Mouse (Mus musculus): ENCODE results near the gene Klrk1. TPM values are rescaled to one million over a fixed set of nuclear protein-coding genes. Genes with fewer than 3 reads are reported as not detected.

Gene Klrk1
- polyA plus RNA-seq, 1 experiment from 2014 or later: 0.19 TPM

- Histone ChIP-seq H3K9me3 (ENCODE audit: control insufficient read depth, low read length) (no peaks in the 10 kb centered on the region), H3K36me3 (ENCODE audit: control insufficient read depth, insufficient read depth, low read length) (no peaks in the 10 kb centered on the region), H3K4me1 (ENCODE audit: control insufficient read depth, insufficient read depth, low read length) (no peaks in the 10 kb centered on the region), H3K9ac (replicated peaks; ENCODE audit: low read depth, low read length) (no peak overlapping the region), H3K27ac (ENCODE audit: low read depth, low read length) (no peak overlapping the region), H3K27me3 (ENCODE audit: control insufficient read depth, insufficient read depth, low read length) (no peaks in the 10 kb centered on the region), H3K4me3 (ENCODE audit: low read depth, low read length) (no peak overlapping the region), H3K4me2 (ENCODE audit: low read depth, low read length) (no peak overlapping the region)
- WGBS: 65% methylated on average over 4 of the region's 4 CpGs
- no peak for ATAC-seq (ENCODE audit: low read depth)
Measured at GRCm38 (mm10) chr6:129581274-129581673, 42.4 kb downstream of the Klrk1 start.

- no peaks in the 10 kb centered on the region for H3K27me3 ChIP-seq (ENCODE audit: control insufficient read depth, insufficient read depth, low read length)
- H3K36me3 ChIP-seq (ENCODE audit: control insufficient read depth, insufficient read depth, low read length): no peaks in the 10 kb centered on the region
- H3K4me1 ChIP-seq (ENCODE audit: control insufficient read depth, insufficient read depth, low read length): no peaks in the 10 kb centered on the region
- no peak within 1 kb of the TSS for H3K4me3 ChIP-seq (ENCODE audit: low read depth, low read length)
- no peak for ATAC-seq (ENCODE audit: low read depth)
- WGBS: 90% methylated on average over 8 of the region's 8 CpGs
- no peak within 1 kb of the TSS for H3K27ac ChIP-seq (ENCODE audit: low read depth, low read length)
- no peak within 1 kb of the TSS for H3K4me2 ChIP-seq (ENCODE audit: low read depth, low read length)
- no peak within 1 kb of the TSS for H3K9ac ChIP-seq (replicated peaks; ENCODE audit: low read depth, low read length)
- H3K9me3 ChIP-seq (ENCODE audit: control insufficient read depth, low read length): no peaks in the 10 kb centered on the region
Measured at GRCm38 (mm10) chr6:129577605-129578004, 46.1 kb downstream of the Klrk1 start, which contains the start of gene Klre1. Gene Klre1 (plus strand): TSS chr6:129577905.

GRCm38 (mm10) chr6:129575315-129575714 lies 48.3 kb downstream of the Klrk1 start:
- no peaks in the 10 kb centered on the region for H3K4me1 ChIP-seq (ENCODE audit: control insufficient read depth, insufficient read depth, low read length)
- H3K9me3 ChIP-seq (ENCODE audit: control insufficient read depth, low read length): no peaks in the 10 kb centered on the region
- no peaks in the 10 kb centered on the region for H3K36me3 ChIP-seq (ENCODE audit: control insufficient read depth, insufficient read depth, low read length)
- no peak overlapping the region for H3K27ac ChIP-seq (ENCODE audit: low read depth, low read length)
- no peak overlapping the region for H3K4me2 ChIP-seq (ENCODE audit: low read depth, low read length)
- no peak for ATAC-seq (ENCODE audit: low read depth)
- 35% methylated on average over 2 of the region's 2 CpGs for WGBS
- H3K27me3 ChIP-seq (ENCODE audit: control insufficient read depth, insufficient read depth, low read length): no peaks in the 10 kb centered on the region
- no peak overlapping the region for H3K4me3 ChIP-seq (ENCODE audit: low read depth, low read length)
- H3K9ac ChIP-seq (replicated peaks; ENCODE audit: low read depth, low read length): no peak overlapping the region

- H3K36me3 ChIP-seq (ENCODE audit: control insufficient read depth, insufficient read depth, low read length): no peaks in the 10 kb centered on the region
- no peaks in the 10 kb centered on the region for H3K4me1 ChIP-seq (ENCODE audit: control insufficient read depth, insufficient read depth, low read length)
- no peak overlapping the region for H3K9ac ChIP-seq (replicated peaks; ENCODE audit: low read depth, low read length)
- ATAC-seq (ENCODE audit: low read depth): no peak
- no peak overlapping the region for H3K27ac ChIP-seq (ENCODE audit: low read depth, low read length)
- H3K27me3 ChIP-seq (ENCODE audit: control insufficient read depth, insufficient read depth, low read length): no peaks in the 10 kb centered on the region
- H3K4me2 ChIP-seq (ENCODE audit: low read depth, low read length): no peak overlapping the region
- no peak overlapping the region for H3K4me3 ChIP-seq (ENCODE audit: low read depth, low read length)
- 76% methylated on average over 2 of the region's 2 CpGs for WGBS
- no peaks in the 10 kb centered on the region for H3K9me3 ChIP-seq (ENCODE audit: control insufficient read depth, low read length)
Measured at GRCm38 (mm10) chr6:129565257-129565656, 58.4 kb downstream of the Klrk1 start.

Other genes with a start within 250 kb of the Klrk1 start
- gene Clec12b, start 238.0 kb downstream of the Klrk1 start, polyA plus RNA-seq (2014; fragmentation: Nextera tagmentation; extraction: Ambion mirVana): 0.17 and 0.27 TPM in 2 replicates
- gene Clec1b, start 226.6 kb downstream of the Klrk1 start, polyA plus RNA-seq (2014; fragmentation: Nextera tagmentation; extraction: Ambion mirVana): 0.54 and 0.88 TPM in 2 replicates
- 0.10 and 0.17 TPM in 2 replicates for gene Clec9a, start 215.0 kb downstream of the Klrk1 start, polyA plus RNA-seq (2014; fragmentation: Nextera tagmentation; extraction: Ambion mirVana)
- 0.87 and 1.6 TPM in 2 replicates for gene Clec1a, start 171.9 kb downstream of the Klrk1 start, polyA plus RNA-seq (2014; fragmentation: Nextera tagmentation; extraction: Ambion mirVana)
- gene Olr1, start 116.7 kb downstream of the Klrk1 start, polyA plus RNA-seq (2014; fragmentation: Nextera tagmentation; extraction: Ambion mirVana): not detected in 2 replicates
- gene Tmem52b, start 111.3 kb downstream of the Klrk1 start, polyA plus RNA-seq (2014; fragmentation: Nextera tagmentation; extraction: Ambion mirVana): 0.33 TPM in 1 of 2 replicates, not detected in the other
- gene Gabarapl1, start 90.7 kb downstream of the Klrk1 start, polyA plus RNA-seq (2014; fragmentation: Nextera tagmentation; extraction: Ambion mirVana): 60.2 and 60.6 TPM in 2 replicates
- gene Klre1, start 46.0 kb downstream of the Klrk1 start, polyA plus RNA-seq (2014; fragmentation: Nextera tagmentation; extraction: Ambion mirVana): not detected in 2 replicates
- gene Klrd1, start 32.1 kb downstream of the Klrk1 start, polyA plus RNA-seq (2014; fragmentation: Nextera tagmentation; extraction: Ambion mirVana): not detected in 2 replicates
- gene Klrc3, start 19.5 kb upstream of the Klrk1 start, polyA plus RNA-seq (2014; fragmentation: Nextera tagmentation; extraction: Ambion mirVana): not detected in 2 replicates
- not detected in 2 replicates for gene Klrc2, start 36.8 kb upstream of the Klrk1 start, polyA plus RNA-seq (2014; fragmentation: Nextera tagmentation; extraction: Ambion mirVana)
- not detected in 2 replicates for gene Klrc1, start 55.1 kb upstream of the Klrk1 start, polyA plus RNA-seq (2014; fragmentation: Nextera tagmentation; extraction: Ambion mirVana)
- 0.33 TPM in 1 of 2 replicates, not detected in the other for gene Klri1, start 93.3 kb upstream of the Klrk1 start, polyA plus RNA-seq (2014; fragmentation: Nextera tagmentation; extraction: Ambion mirVana)
- gene Klri2, start 116.6 kb upstream of the Klrk1 start, polyA plus RNA-seq (2014; fragmentation: Nextera tagmentation; extraction: Ambion mirVana): not detected in 2 replicates
- gene Gm156, start 160.4 kb upstream of the Klrk1 start, polyA plus RNA-seq (2014; fragmentation: Nextera tagmentation; extraction: Ambion mirVana): not detected in 2 replicates
- gene Gm17631, start 238.8 kb upstream of the Klrk1 start, polyA plus RNA-seq (2014; fragmentation: Nextera tagmentation; extraction: Ambion mirVana): not detected in 2 replicates